Mouse (Mus musculus) urinary bladder, postnatal 25 days (tissue): Measurements from ENCODE around the gene Cir1.

Experiments used
- DNase-seq: peaks from one replicate; pipeline ENCODE4 v3.0.0; 2022; ENCODE audit warnings: low spot score

Gene Cir1

DNA sequence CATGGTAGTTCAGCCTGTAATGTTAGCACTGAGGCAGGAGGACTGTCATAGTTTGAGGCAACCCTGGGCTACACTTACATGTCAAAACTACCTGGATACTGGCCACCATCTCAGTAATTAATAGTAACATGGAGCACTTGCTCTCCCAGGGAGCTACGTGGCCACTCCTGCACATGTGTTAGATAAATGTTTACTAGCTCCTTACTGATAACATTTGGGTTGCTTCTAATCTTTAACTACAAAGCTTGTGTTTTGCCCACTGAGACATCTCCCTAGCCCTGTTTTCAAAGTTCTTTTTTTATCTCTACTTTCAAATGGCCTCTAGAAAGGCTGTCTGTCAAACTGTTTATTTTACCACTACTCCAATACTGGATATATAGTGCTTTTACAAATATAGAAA lies 10.5 kb downstream of the Cir1 start:
- no peak for DNase-seq

DNA sequence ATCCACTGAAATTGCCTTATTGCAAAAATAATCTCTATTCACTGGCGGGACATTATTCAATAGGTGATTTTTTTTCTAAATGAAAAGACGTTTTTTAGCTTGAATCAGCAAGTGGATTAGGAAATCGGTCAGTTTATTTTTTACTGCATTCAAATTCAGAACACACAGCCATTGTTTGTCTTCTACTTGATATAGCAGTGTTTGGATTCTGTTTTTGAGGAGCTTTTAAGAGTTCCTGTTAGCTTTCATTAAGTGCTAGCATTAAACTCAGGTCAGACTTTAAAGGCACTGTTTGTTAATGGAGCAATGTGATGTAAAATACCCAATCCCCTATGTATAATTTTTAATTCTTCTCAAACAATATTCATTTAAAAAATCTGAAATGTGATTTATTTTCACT lies 13.7 kb downstream of the Cir1 start:
- DNase-seq: no peak

DNA sequence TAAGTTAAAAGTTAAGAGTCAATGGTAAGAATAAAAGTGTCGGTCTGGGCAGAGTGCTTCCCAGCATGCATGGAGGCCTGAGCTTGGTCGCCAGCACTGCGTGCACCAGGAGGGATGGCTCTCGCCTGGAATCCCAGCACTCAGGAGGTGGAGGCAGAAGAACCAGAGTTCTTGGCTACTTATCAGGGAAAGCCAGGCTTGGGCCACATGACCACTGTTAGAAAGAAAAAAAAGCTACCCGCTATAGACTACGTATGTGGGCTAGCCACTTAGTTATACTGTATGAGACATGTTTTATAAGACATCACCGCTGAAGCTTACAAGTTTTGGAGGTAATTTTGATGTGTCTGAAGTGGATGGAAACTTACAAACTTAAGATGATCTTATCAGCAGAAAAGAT lies 14.3 kb downstream of the Cir1 start:
- DNase-seq: no peak

DNA sequence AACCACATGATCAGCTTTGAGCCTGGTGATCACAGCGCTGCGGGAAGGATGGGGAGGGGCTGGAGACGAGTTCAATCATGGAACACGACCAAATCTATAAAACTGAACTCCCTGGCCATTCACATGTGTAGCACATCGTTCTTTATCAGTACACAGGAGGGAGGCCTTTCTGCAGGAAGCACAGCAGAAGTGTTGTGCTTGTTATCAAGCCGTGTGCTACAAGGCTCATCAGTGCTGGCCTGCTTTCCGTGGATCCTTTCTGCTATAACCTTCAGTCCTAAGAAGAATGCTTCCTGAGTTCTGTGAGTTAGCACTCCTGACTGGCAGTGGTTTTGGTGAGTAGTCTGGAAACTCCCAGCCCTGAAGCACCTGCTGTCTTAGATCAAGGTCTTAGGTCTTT lies 17.5 kb downstream of the Cir1 start:
- DNase-seq: no peak

- DNase-seq: no peak
Measured at GRCm38 (mm10) chr2:73291130-73291529, 21.4 kb downstream of the Cir1 start.

GRCm38 (mm10) chr2:73285630-73286029 lies 26.9 kb downstream of the Cir1 start:
- no peak for DNase-seq

DNA sequence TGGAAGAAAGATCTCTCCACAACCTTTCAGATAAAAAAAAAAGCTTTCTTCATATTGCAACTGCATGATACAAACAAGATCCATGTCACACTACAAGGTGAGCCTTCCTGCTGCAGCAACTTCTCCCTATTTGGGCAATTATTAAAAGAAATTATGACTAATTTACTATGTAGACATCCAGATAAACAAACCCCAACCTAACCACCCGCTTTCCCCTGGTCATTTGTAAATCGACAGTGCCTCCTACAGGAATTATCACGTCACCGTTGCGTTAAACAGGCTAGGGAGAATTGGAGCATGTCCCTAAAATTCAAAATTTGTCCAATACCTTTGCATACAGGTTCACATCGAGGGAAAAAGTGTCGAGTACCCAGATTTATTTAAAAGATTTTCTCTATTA lies 30.8 kb downstream of the Cir1 start:
- DNase-seq: no peak

DNA sequence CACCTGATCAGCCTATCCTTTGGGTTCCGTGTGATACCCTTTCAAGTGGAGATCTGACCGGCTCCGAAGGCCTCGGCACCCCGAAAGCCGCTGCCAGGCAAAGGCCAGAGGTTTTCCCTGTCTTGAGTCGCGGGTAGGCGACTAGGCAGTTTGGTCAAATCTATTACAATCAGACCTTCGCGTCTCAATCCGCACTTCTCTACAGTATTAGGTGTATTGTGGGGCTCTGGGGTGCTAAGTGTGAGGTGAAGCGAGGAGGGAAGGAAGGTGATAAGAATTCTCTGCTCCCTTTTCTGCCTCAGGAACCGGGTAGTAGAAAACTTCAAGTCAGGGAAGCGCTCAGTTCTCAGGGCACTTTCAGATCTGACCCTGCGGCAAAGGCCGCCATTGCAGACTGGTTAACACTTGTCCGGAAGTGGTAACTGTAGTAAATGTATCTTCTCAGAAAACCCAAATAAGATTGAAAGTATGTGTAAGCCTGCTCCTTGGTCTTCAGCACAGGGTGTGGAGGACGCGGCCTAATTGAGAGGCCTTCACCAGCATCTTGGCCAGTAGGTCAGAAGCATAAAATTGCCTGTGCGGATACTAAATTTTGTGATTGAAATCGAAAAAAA lies 31.3 kb downstream of the Cir1 start:
- DNase-seq: no peak

- DNase-seq: no peak
Measured at GRCm38 (mm10) chr2:73280356-73281047, 32.0 kb downstream of the Cir1 start.

DNA sequence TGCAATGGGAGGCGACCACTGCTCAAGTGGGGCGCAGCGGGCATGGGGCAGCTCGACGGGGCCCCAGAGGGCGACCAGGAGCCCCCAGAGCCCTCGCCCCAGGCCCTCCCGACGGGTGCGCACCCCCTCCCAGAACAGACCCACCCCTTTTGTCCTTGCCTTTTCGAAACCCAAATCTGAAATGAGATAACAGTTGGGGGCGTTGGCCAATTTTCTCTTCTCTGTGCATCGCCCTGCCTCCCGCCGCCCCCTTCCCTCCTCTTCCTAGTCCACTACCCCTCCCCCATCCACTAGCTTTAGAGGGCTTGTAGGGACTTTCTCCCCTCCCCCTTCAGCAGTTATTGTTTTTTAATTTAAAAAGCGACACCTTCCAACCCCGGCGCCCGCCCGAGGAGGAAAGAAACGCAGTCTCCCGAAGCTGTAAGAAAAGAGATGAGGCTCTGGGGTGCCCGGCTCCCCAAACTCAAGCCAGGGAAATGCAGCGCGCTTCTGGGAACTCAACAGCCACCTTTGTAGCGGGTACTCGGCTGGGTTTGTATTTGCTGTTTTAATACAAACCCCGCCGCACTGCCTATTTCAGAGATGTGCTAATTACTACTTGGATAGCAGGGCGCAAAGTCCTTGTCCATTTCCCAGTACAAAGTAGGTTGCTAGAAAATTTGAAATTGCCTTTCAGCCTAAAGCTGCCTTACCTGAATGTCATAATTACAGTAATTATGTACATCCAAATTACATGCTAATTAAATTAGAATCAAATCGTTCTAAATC lies 33.0 kb downstream of the Cir1 start:
- DNase-seq: no peak

- no peak for DNase-seq
Measured at GRCm38 (mm10) chr2:73278869-73279268, 33.6 kb downstream of the Cir1 start.

- DNase-seq: peak; percentile 88
Measured at GRCm38 (mm10) chr2:73278131-73278854, 34.2 kb downstream of the Cir1 start.

DNA sequence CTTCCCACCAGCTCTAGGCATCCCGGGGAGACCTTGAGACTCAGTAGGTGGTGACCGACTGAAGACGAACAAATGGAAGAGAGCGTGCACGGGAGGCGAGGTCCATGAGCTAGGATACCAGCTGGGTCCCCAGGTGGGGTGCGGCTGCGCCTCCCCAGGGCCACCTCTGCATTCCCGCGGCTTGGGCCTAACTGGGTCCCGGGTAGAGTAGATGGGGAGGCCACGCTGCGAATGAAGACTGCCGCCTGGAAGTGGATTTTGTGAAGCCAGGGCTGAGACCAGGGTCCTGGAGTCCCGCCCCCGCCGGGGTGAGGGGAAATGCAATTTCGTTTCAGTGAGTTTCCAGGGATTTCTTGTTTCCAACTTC lies 34.8 kb downstream of the Cir1 start:
- no peak for DNase-seq

DNA sequence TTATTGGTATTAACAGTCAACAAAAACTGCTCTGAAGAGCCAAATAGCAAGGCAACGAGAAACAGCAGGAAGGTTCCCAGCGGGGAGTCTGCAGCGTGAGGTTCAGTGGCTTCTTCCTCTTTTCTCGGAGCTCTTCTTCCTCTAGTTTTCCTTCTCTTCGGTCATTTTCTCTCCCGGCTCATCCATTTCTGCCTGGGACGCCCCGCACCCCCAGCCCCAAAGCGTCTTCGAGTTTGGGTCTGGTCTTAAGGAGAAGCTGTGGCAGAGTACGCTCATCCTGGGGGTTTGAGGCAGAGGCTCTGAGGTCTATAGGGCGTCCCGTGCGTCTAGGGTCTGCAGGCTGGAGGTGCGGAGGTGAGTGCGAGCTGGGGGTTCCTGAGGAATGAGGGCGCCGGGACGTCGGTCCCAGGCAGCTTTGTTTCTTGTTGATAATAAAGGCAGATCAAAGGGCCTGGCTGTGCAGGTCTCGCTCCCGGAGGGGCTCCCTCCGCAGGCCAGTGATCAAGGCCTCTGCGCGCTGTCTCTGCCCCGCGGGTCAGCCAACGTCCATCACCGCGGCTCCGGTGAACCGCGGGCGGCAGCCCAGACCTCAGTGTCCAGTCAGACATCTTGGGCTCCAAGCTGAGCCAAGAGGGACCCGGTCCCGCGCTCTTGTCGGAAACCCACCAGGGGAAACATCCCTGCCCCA lies 35.3 kb downstream of the Cir1 start:
- DNase-seq: no peak

DNA sequence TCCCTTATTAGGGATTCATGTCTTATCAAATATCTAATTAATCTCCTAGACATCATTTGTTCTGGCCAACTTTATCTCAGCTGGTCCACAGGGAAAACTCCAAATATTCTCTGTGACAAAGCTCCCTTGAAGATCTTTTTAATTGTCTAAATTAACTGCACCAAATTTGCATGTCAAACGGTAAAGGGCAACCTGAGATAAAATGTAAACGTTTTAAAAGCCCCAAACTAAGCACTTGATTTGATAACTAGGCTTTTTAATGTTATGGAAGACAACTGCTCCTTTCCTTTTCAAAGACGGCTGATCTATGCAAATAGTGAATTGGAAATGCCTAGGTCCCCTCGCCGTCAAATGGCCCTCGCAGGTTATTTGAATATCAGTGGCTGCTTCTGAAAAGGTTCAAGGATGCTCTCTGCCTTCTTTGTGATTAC lies 36.3 kb downstream of the Cir1 start:
- no peak for DNase-seq

DNA sequence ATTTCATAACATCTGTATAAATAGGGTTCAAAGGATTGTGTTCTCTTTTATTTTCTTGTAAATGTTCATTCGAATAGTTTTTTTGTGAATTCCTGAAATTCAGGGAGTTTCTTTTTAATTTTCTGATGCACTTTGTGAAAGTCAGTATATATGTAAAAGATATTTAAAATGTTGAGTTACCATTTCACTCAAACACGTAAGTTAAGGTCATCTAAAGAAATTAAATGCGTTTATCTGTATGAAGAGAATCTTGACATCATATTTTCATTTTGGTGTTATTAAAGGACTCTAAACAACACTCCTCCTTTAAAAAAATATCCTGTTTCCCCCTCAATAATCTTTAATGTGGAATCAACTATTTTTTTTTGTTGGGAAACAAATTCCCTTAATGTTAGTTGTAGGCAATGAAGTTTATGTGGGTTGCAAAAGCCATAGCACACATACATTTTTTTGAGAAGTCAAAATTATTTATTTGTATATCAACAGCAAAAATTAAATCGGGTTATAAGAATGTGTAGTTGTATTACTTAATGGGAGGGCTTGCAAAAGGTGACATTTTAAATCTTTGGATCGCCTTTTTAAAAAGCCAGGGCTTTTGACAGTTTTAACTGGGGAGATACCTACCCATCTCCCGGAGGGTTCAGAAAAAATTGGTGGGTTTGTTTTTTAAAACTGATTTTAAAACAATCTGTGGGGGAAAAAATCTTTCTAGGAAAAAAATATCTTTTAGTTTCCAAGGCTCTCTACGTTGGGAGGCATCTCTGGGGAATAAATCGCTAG lies 37.0 kb downstream of the Cir1 start:
- no peak for DNase-seq

- no peak for DNase-seq
Measured at GRCm38 (mm10) chr2:73274119-73274920, 38.2 kb downstream of the Cir1 start.

DNA sequence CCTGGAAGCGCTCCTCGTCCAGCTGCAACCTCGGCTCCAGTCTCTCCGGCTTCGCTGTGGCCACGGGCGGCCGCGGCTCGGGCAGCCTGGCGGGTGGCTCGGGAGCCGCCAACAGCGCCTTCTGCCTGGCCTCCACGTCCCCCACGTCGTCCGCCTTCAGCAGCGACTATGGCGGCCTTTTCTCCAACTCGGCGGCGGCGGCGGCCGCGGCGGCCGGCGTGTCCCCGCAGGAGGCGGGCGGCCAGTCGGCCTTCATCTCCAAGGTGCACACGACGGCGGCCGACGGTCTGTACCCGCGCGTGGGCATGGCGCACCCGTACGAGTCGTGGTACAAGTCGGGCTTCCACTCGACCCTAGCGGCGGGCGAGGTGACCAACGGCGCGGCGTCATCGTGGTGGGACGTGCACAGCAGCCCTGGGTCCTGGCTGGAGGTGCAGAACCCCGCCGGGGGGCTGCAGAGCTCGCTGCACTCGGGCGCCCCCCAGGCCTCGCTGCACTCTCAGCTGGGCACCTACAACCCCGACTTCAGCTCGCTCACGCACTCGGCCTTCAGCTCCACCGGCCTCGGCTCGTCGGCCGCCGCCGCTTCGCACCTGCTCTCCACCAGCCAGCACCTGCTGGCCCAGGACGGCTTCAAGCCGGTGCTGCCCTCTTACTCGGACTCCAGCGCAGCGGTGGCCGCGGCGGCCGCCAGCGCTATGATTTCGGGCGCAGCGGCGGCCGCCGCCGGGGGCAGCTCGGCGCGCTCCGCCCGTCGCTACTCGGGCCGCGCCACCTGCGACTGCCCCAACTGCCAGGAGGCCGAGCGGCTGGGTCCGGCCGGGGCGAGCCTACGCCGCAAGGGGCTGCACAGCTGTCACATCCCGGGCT lies 39.0 kb downstream of the Cir1 start:
- no peak for DNase-seq
